Mouse (Mus musculus): ENCODE measurements at regions not wholly inside any gene's neighbourhood (a gene's known extent, or its start where the extent isn't known, plus 50 kb on each side); places are given as distances from the start of the nearest gene placed in this dataset.

GRCm38 (mm10) chr15:93673976-93674375 is 78.3 kb upstream of the Prickle1 start:
- TF ChIP-seq POLR2A (IDR thresholded peaks at IDR 0.05; ENCODE audit: extremely low read depth, insufficient read depth, low read length) (no peak), CTCF (IDR thresholded peaks at IDR 0.05; ENCODE audit: extremely low read depth, insufficient read depth, low read length) (no peak)
